Mouse (Mus musculus) heart, adult 2 months (tissue): Measurements from ENCODE around the gene Slx4ip. TPM values are rescaled to one million over a fixed set of nuclear protein-coding genes. Genes with fewer than 3 reads are reported as not detected.

ENCODE experiments used
- DNase-seq, 2 experiments: peaks; one replicate each; pipeline ENCODE4 v3.0.0; 2021
- H3K27ac ChIP-seq: fragments of 200-600 bp; 2 replicates; pipeline ENCODE4 v1.8.1; 2022
- H3K27me3 ChIP-seq: fragments of 200-500 bp; 2 replicates; pipeline ENCODE4 v1.6.1; 2012; ENCODE audit warnings: mild to moderate bottlenecking, low read length, inconsistent platforms, mixed read lengths; ENCODE audit not compliant: control insufficient read depth, insufficient read depth
- H3K36me3 ChIP-seq: fragments of 200-500 bp; 2 replicates; pipeline ENCODE4 v1.6.1; 2012; ENCODE audit warnings: low read length, inconsistent platforms; ENCODE audit not compliant: control insufficient read depth, insufficient read depth
- H3K4me1 ChIP-seq: fragments of 200-500 bp; 2 replicates; pipeline ENCODE4 v1.6.1; 2011; ENCODE audit warnings: low read length; ENCODE audit not compliant: control insufficient read depth, insufficient read depth
- H3K4me3 ChIP-seq: fragments of 200-600 bp; 2 replicates; pipeline ENCODE4 v1.8.1; 2022
- H3K79me2 ChIP-seq: fragments of 200-500 bp; replicated peaks from 2 replicates; pipeline ENCODE4 v1.6.1; 2012; ENCODE audit warnings: mild to moderate bottlenecking, inconsistent platforms, low read length, moderate library complexity, mixed read lengths; ENCODE audit not compliant: control insufficient read depth, insufficient read depth
- H3K9ac ChIP-seq: fragments of 200-500 bp; 2 replicates; pipeline ENCODE4 v1.6.1; 2012; ENCODE audit warnings: low read depth, mild to moderate bottlenecking, control low read depth, inconsistent platforms, low read length, mixed read lengths
- CTCF ChIP-seq: fragments of 200-600 bp; IDR thresholded peaks from 2 replicates; pipeline ENCODE4 v1.8.1; 2022; ENCODE audit warnings: antibody characterized with exemption, mild to moderate bottlenecking, moderate library complexity
- EP300 ChIP-seq: fragments of 200-500 bp; IDR thresholded peaks from 2 replicates; pipeline ENCODE4 v1.6.1; 2011; ENCODE audit warnings: low read depth, low read length, control low read depth; ENCODE audit not compliant: insufficient read depth
- POLR2A ChIP-seq: fragments of 200-500 bp; IDR thresholded peaks from 2 replicates; pipeline ENCODE4 v1.6.1; 2011; ENCODE audit warnings: mild to moderate bottlenecking, low read depth, low read length, control low read depth; ENCODE audit not compliant: insufficient read depth
- WGBS: fragments of 180-500 bp; shearing (Covaris S2); methylation state at CpG from one replicate; pipeline ENCODE4 v1.1.7; 2018; 5-methylcytosine and 5-hydroxymethylcytosine counted together
- intact Hi-C: fragments of 180-260 bp; cut with DNase I; formaldehyde crosslinking; loops from one replicate; pipeline ENCODE4 v1.15.1; 2025
- polyA plus RNA-seq: library from polyadenylated mRNA; depleted of rRNA; stranded (reverse); fragments of >200 nt; gene quantifications from 2 replicates; pipeline ENCODE4 v1.2.3, GENCODE M21; 2012
- total RNA-seq, 2 experiments: library from RNA; stranded (reverse); gene quantifications; 2 replicates each; pipeline ENCODE4 v1.2.3; 2021

Gene Slx4ip
- total and polyA plus RNA-seq, 3 experiments, result 0.39 to 1.4 (median 1.3) TPM

- no peaks in the 10 kb centered on the region for H3K27me3 ChIP-seq
- peaks cover 15% of the 10 kb centered on the region for H3K4me1 ChIP-seq
- DNase-seq, result no peak
- TF ChIP-seq EP300 (no peak), POLR2A (no peak), CTCF (no peak)
- H3K4me3 ChIP-seq, result no peak overlapping the region
- intact Hi-C loops, result loop anchor here (5.0 kb wide), 1 partner anchor 66 kb away; no protein-coding TSS in a partner anchor
- WGBS, result 51% methylated on average over 4 of the region's 4 CpGs
- H3K79me2 ChIP-seq, result no peaks in the 10 kb centered on the region
- H3K27ac ChIP-seq, result peak overlapping the region; percentile 40
- H3K36me3 ChIP-seq, result peaks cover 14% of the 10 kb centered on the region
- H3K9ac ChIP-seq, result no peak overlapping the region
Observed at GRCm38 (mm10) chr2:137078771-137079170, 187.8 kb downstream of the Slx4ip start.

DNA sequence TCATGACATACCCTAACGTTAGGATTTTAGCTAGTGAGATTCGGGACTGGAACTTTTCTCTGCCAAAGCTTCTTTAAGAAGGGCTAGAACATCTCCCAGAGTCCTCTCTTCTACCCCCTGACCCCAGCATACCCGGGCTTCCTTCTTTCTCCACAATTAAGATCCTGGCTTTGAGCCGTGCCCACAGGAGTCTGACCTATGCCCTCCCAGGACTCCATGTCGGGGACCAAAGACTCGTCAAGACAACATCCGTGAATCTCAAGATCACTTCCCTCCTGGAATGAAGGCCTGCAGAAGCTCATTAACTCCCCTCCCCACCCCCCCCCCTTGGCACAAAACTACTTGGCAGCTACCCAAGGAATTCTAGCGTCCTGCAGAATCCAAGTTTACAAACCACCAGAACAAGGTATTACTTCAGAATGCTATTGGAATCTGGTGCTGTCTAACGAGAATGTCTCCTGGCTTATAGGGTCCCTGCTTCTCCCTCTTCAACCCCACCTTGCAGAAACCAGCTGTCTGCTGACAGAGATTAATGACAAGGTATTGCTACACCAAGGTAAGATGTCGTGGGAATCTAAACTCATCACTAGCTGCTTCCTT lies 188.8 kb downstream of the Slx4ip start:
- Histone ChIP-seq H3K9ac (no peak overlapping the region), H3K4me3 (no peak overlapping the region), H3K27ac (peak overlapping the region; percentile 40), H3K36me3 (peaks cover 14% of the 10 kb centered on the region), H3K27me3 (no peaks in the 10 kb centered on the region), H3K4me1 (peaks cover 15% of the 10 kb centered on the region), H3K79me2 (no peaks in the 10 kb centered on the region)
- 31% methylated on average over 10 of the region's 10 CpGs for WGBS
- TF ChIP-seq EP300 (no peak), POLR2A (no peak), CTCF (no peak)
- DNase-seq, result no peak
- intact Hi-C loops, result loop anchor here (5.0 kb wide), 1 partner anchor 68 kb away; no protein-coding TSS in a partner anchor

DNA sequence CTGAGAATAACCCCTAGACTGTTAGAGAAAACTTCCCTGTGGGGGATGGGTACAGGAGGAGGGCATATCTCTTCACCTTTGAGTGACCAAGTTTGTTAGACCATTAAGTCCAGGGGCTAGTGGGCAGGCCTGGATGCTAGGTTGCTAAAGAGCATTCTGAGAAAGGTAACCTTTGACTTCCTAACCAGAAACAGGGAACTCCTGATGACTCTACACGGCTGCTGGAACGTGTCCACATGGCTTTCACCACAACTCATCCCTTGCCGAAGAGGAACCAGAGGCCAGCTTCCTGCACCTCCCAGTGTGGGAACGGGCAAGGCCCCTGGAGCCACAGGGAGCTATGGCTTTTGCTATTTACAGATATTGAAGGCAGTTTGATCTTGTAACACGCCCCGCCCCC lies 189.4 kb downstream of the Slx4ip start:
- no peak overlapping the region; the same call in 1 of the 2 replicates for H3K27ac ChIP-seq
- 40% methylated on average over 6 of the region's 6 CpGs for WGBS
- peaks cover 14% of the 10 kb centered on the region for H3K36me3 ChIP-seq

GRCm38 (mm10) chr2:137081001-137081400 lies 190.0 kb downstream of the Slx4ip start:
- intact Hi-C loops, result no loop called here
- Histone ChIP-seq H3K27me3 (no peaks in the 10 kb centered on the region), H3K4me3 (no peak overlapping the region), H3K9ac (no peak overlapping the region), H3K36me3 (peaks cover 14% of the 10 kb centered on the region), H3K79me2 (no peaks in the 10 kb centered on the region), H3K4me1 (peaks cover 15% of the 10 kb centered on the region), H3K27ac (peak overlapping the region; percentile 7; the same call in 1 of the 2 replicates)
- no peak for TF ChIP-seq CTCF
- no peak for TF ChIP-seq EP300
- TF ChIP-seq POLR2A, result no peak
- no peak for DNase-seq
- WGBS, result 81% methylated on average over 7 of the region's 7 CpGs

More for the DNA sequence above, 189.4 kb downstream of the Slx4ip start:
- H3K9ac ChIP-seq, result no peak overlapping the region
- no peaks in the 10 kb centered on the region for H3K79me2 ChIP-seq
- intact Hi-C loops, result no loop called here
- DNase-seq, result peak in 1 of 2 experiments; percentile 50
- no peak overlapping the region for H3K4me3 ChIP-seq
- TF ChIP-seq CTCF (no peak), EP300 (no peak), POLR2A (no peak)
- peaks cover 15% of the 10 kb centered on the region for H3K4me1 ChIP-seq
- no peaks in the 10 kb centered on the region for H3K27me3 ChIP-seq

DNA sequence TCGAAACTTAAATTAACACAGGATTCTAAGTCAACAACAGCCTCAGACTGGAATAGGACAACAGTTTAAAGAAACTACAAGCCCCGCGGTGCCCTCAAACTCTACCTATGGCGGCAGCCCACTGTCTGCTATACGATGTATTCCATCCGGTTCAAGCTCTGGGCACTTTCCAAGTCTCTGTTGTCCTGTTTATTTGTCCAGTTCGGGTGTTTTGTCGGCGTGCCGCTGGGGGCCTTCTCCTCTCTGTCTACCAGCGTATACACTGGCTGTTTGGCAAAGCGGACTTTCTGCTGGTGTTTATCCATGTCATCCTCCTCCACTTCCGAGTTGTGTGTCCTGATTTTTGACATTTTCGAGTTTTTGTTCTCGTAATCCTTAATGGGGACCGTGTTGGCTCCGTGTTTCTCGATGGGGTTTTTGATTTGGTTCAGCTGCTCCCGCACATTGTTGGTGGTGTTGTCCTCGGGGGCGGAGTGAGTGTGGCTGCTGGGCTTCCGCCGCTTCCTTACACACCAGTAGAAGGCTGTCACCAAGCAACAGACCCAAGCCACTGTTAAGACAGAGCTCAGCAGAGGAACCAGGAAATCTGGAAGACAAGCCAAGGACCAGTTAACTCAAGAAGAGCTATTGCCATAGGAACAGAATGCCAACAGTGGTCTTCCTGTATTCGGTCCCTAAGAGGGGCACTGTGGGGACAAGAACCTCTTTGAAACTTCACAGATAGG lies 192.0 kb downstream of the Slx4ip start:
- Histone ChIP-seq H3K4me1 (peaks cover 12% of the 10 kb centered on the region), H3K9ac (no peak overlapping the region), H3K79me2 (no peaks in the 10 kb centered on the region), H3K4me3 (no peak overlapping the region), H3K36me3 (peaks cover 14% of the 10 kb centered on the region), H3K27me3 (no peaks in the 10 kb centered on the region), H3K27ac (no peak overlapping the region)
- DNase-seq, result peak in 1 of 2 experiments; percentile 24
- intact Hi-C loops, result no loop called here
- WGBS, result 78% methylated on average over 24 of the region's 24 CpGs
- TF ChIP-seq EP300 (no peak), POLR2A (no peak), CTCF (no peak)

DNA sequence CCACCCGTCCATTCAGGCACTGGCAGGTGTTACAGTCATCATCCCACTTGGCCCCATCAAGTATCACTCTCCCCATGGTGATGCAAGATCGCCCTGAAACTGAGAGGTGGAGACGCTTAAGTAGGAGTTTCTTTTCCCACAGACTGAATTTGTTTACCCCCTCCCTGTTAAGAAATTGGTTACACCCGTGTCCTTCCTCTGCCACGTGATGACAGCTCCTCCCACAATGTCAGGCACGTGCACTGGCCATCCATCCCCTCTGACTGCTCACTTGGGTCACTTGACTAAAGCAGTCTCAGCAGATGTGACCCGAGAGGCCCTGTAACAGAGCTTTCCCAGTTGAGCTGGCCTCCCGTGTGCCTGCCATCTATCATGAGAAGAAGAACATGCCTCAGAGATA lies 194.2 kb downstream of the Slx4ip start:
- intact Hi-C loops, result no loop called here
- peak in 1 of 2 experiments; percentile 41 for DNase-seq
- H3K9ac ChIP-seq, result no peak overlapping the region
- WGBS, result 44% methylated on average over 8 of the region's 8 CpGs
- TF ChIP-seq EP300, result 0 out of 2 replicates have a peak, but pooled peaks have one; percentile 27
- TF ChIP-seq CTCF, result no peak
- no peak overlapping the region for H3K27ac ChIP-seq
- no peaks in the 10 kb centered on the region for H3K27me3 ChIP-seq
- H3K36me3 ChIP-seq, result peaks cover 10% of the 10 kb centered on the region
- H3K79me2 ChIP-seq, result no peaks in the 10 kb centered on the region
- no peak overlapping the region for H3K4me3 ChIP-seq
- H3K4me1 ChIP-seq, result peaks cover 6% of the 10 kb centered on the region
